Mouse (Mus musculus): ENCODE data around the gene Ednra. TPM values are rescaled to one million over a fixed set of nuclear protein-coding genes. Genes with fewer than 3 reads are reported as not detected.
"Not testable (repeated sequence)": the region's sequence is repeated elsewhere in the genome, so short reads cannot be mapped to it uniquely, and the experiment has no call there.

Ednra gene
- total RNA-seq, 1 experiment from 2014 or later, result 0.23 TPM

DNA sequence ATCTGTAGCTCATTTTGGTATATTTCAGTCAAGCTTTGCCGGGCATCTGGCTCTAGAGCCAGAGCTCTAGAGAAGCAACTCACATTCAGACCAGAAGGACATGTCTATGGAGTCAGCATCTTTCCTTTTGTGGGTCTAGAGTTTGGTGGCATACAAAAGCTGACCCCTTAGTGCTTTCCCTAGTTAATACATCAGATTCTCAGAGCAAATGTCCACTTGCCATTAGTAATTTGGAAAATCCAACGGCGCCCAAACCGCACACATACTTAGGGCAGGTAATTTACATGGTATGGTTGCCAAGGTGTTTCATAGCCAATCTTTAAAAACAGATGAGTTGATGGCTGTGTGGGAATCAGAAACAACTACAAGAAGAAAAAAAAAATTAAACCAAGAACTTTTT lies 1.2 kb downstream of the Ednra start:
- no peak for ATAC-seq (replicated peaks; ENCODE audit: low read depth, poor library complexity, severe bottlenecking)

DNA sequence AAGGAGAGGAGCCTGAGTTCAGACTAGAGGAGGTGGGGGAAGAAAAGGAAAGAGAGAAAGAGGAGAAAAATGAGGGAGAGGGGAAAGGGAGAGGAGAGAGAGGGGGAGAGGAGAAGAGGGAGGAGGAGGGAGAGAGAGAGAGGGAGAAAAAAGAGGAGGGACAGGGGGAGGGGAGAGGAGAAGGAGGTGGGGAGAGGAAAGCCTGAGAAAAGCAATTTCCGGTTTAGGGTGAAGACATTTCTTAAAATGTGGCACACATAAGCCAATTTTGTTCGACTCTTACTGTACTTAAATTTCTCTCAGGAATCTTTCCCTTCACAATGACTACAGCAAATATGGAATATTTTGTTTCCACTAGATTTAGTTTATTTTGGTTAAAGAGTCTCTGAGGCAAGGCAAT lies 5.3 kb downstream of the Ednra start:
- ATAC-seq (replicated peaks; ENCODE audit: low read depth, poor library complexity, severe bottlenecking), result no peak

DNA sequence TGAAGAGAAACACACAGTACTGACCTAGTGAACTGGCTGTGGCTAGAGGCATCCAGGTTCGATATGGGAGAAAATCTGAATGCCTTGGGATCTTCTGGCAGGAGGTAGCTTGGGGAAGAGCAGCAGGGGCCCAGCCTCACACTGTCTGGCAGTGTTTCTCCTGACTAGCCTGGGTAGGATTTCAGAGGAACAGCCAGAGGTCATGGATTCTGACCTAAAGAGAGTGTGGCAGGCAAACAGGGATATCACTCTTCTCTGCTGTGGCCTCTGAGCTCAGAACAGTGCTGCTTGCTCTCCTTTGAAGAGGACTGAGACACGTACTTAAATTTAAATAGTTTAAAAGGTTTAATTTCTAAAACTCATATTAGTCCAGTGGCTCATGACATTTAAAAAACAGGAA lies 7.2 kb downstream of the Ednra start:
- no peak for ATAC-seq (replicated peaks; ENCODE audit: low read depth, poor library complexity, severe bottlenecking)

- no peak for ATAC-seq (replicated peaks; ENCODE audit: low read depth, poor library complexity, severe bottlenecking)
These were observed 9.8 kb downstream of the Ednra start for GRCm38 (mm10) chr8:77714455-77714854.

DNA sequence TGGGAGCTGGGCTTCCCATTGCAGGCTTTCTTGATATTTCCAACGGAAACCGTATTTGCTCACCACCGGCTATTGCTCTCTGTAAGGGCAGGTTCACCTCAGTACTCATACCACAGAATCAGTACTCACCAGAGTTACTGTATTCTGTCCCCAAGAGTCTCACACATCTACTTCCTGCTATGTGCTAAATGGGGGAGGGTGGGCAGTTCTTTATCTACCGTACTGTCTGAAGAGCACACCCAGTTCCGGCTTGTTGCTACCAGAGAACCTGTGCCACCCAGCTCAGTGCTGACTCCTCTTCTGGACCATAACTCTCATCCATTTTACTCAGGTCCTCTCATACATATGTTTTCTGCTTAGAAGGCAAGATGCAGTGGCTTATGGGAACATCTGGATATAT lies 10.6 kb downstream of the Ednra start:
- ATAC-seq (replicated peaks; ENCODE audit: low read depth, poor library complexity, severe bottlenecking), result 0 out of 2 replicates have a peak, but pooled peaks have one; percentile 32

GRCm38 (mm10) chr8:77704768-77705167 lies 19.5 kb downstream of the Ednra start:
- ATAC-seq (replicated peaks; ENCODE audit: low read depth, poor library complexity, severe bottlenecking), result no peak

DNA sequence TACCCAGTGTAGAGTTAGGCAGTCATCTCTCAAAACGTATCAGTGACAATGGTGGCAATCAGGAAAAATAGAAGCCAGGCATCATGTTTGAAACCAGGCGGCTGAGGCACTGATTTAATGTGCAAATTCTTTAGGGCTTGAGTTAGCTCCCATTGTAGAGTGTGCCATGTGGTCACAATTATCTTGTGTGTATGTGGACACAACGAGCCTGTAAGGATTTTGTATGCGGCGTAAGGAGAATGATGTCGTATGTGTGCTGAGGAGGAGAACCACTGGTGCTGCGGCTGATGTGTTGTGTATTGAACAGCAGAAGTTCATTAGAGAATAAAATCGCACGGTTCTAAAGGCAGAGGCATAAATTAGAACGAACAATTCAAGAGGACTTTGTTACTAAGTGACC lies 26.2 kb downstream of the Ednra start:
- no peak for ATAC-seq (replicated peaks; ENCODE audit: low read depth, poor library complexity, severe bottlenecking)

- no peak for ATAC-seq (replicated peaks; ENCODE audit: low read depth, poor library complexity, severe bottlenecking)
These were observed 28.1 kb downstream of the Ednra start for GRCm38 (mm10) chr8:77696182-77696581.

DNA sequence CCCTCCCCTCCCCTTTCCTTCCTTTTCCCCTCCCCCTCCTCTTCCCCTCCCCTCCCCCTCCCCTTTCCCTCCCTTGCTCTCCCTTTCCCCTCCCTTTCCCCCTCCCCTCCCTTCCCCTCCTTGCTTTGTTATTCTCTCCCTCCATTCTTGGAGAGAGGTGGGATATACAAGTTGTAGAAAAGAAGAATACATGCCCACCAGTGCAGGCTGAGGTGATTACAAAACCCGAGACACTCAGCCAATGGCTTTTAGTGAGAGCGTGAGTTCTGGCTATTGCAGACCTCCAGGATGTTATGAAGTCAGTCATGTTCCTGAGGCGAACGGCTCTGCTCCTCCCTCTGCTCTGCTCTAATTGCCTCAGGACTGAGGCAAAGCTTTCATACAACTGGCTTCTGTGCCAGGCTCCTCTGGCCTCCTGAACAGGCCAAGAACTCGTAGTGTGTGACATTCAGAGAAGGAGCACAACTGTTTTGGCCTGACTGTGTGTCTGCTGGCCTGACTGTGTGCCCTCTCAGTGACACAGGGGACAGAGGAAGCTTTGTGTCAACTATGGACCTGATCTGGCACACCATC lies 28.7 kb downstream of the Ednra start:
- ATAC-seq (replicated peaks; ENCODE audit: low read depth, poor library complexity, severe bottlenecking), result no peak

DNA sequence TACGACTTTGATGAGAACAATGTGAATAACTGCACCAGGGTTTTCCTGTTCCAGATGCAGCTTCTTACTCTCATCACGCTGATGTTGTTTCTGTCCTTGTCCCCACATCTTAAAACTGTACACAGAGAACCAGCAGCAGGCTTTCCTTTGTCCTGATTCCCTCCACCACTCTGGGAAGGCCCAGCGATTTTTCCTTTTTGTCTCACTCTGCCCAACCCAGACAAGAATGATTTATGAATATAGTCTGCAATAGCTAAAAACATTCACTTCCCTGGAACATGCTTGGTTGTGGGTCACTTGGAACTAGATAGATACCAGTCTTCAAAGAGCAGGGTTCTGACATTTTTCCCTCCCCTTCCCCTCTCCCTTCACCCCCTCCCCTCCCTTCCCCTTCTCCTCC lies 29.2 kb downstream of the Ednra start:
- no peak for ATAC-seq (replicated peaks; ENCODE audit: low read depth, poor library complexity, severe bottlenecking)

GRCm38 (mm10) chr8:77694588-77694987 lies 29.7 kb downstream of the Ednra start:
- ATAC-seq (replicated peaks; ENCODE audit: low read depth, poor library complexity, severe bottlenecking), result no peak

GRCm38 (mm10) chr8:77689421-77690059 lies 34.7 kb downstream of the Ednra start:
- ATAC-seq (replicated peaks; ENCODE audit: low read depth, poor library complexity, severe bottlenecking), result not testable (repeated sequence)

DNA sequence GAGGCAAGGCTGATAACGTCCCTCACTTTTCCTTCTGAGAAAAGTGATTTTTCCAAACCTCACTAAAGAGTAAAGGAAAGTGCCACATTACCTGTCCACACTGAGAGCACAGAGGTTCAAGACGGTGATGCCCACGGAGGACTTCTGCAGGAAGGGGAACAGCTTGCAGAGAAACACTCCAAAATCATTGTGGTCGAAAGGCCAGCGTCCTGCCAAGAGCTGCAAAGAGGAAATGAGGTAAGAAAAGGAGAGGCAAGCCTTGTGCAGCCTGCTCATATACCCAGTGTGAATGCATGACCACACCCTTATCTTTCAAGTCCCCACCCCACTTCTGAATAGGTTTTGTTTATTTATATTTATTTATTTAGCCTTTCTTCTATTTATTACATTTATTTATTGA lies 35.3 kb downstream of the Ednra start:
- peak; percentile 68 for ATAC-seq (replicated peaks; ENCODE audit: low read depth, poor library complexity, severe bottlenecking)

GRCm38 (mm10) chr8:77684372-77684771 lies 39.9 kb downstream of the Ednra start:
- no peak for ATAC-seq (replicated peaks; ENCODE audit: low read depth, poor library complexity, severe bottlenecking)

GRCm38 (mm10) chr8:77683356-77684106 lies 40.7 kb downstream of the Ednra start:
- ATAC-seq (replicated peaks; ENCODE audit: low read depth, poor library complexity, severe bottlenecking), result no peak

- no peak for ATAC-seq (replicated peaks; ENCODE audit: low read depth, poor library complexity, severe bottlenecking)
These were observed 42.0 kb downstream of the Ednra start for GRCm38 (mm10) chr8:77682008-77682934.

DNA sequence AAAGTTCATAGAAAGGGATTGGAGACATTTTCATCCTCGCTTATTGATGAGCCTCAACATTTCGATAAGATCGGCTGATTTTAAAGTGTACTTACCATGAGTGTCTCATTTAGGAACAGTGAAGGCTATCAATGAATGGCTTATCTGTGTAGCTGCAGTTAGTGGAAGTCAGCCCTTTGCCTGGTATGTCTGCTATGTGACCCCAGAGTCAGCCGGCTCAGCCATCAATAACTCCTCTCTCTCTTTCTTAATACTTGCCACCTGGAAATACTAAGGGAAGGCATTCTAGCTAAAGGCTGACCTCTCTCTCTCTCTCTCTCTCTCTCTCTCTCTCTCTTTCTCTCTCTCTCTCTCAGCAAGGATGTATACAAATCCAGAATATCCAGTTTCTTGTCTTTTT lies 52.2 kb downstream of the Ednra start:
- ATAC-seq (replicated peaks; ENCODE audit: low read depth, poor library complexity, severe bottlenecking), result no peak

DNA sequence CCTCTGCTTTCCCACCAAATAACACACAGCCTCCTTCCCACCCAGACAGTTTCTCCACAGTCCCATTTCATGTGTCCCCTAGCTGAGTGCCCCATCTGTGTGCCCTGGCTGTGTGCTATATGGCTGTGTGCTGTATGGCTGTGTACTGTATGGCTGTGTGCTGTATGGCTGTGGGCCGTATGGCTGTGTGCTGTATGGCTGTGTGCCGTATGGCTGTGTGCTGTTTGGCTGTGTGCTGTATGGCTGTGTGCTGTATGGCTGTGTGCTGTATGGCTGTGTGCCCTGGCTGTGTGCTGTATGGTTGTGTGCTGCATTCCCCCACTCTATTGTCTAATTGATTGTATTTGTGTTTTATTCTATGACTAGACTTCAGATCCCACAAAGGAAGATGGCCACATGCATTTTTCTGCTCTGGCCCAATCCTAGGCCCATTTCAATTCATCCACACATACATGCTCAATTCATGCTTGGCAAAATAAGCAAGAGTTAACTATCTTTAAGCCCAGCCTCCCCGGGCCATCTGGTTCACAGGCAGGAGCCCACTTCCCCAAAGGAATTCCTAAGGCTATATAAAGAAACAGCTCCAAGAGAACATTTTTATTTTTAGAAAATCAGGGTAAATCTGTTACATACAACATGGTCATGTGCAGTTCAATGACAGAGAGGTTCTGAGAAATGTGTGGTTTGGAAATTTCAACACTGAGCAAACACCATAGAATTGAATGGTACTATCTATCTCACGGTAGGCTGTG lies 53.5 kb downstream of the Ednra start:
- ATAC-seq (replicated peaks; ENCODE audit: low read depth, poor library complexity, severe bottlenecking), result no peak

DNA sequence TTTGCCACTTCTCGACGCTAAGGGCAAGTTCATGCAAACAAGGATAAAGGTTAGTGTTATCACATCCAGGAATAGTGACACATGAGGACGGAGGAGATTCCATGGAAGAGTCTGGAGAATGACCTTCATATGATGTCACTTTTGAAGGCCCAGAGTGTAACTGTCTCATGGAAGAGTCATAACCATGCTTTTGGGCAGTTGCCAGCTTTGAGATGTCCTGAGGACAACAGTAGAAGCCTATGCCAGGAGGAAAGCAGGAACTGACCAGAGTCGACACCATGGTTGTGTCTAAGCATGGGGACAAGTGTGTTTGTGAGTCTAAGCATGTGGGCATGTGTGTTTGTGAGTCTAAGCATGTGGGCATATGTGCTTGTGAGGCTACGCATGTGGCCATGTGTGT lies 56.3 kb downstream of the Ednra start:
- ATAC-seq (replicated peaks; ENCODE audit: low read depth, poor library complexity, severe bottlenecking), result no peak

DNA sequence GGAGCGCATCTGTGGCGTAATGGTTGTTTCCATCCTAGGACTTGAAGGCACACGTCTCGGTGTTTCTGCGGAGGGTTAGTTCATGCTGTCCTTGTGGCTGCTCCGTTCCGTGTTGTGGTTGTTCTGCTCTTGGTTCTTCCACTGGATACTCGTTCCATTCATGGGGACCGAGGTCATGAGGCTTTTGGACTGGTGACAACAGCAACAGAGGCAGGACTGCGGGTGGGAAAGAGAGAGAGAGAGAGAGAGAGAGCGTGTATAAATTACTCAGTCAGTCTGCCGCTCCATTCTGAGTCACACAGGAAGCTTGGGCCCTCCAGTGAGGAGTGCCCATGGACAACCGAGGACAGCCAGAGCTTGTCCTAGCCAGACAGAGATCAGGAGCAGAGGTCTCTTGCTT lies 59.4 kb downstream of the Ednra start:
- no peak for ATAC-seq (replicated peaks; ENCODE audit: low read depth, poor library complexity, severe bottlenecking)

All from common myeloid progenitor, adult 5-6 weeks (primary cell).